Mouse (Mus musculus) bone marrow macrophage, adult 2 months (primary cell): ENCODE data around the gene Pcdh20. TPM values are rescaled to one million over a fixed set of nuclear protein-coding genes. Genes with fewer than 3 reads are reported as not detected.

Experiments
- H3K27ac ChIP-seq: 2 replicates; pipeline ENCODE4 v1.5.1; 2012; ENCODE audit warnings: low read depth, low read length; ENCODE audit not compliant: insufficient read depth
- H3K4me1 ChIP-seq: 2 replicates; pipeline ENCODE4 v1.6.1; 2012; ENCODE audit warnings: low read length; ENCODE audit not compliant: control insufficient read depth, insufficient read depth
- H3K4me3 ChIP-seq: 2 replicates; pipeline ENCODE4 v1.5.1; 2012; ENCODE audit warnings: mild to moderate bottlenecking, low read length, moderate library complexity; ENCODE audit not compliant: insufficient read depth
- CTCF ChIP-seq: IDR thresholded peaks from 2 replicates; pipeline ENCODE4 v1.5.1; 2012; ENCODE audit warnings: low read depth, mild to moderate bottlenecking, low read length, moderate library complexity
- POLR2A ChIP-seq: IDR thresholded peaks from 2 replicates; pipeline ENCODE4 v1.6.1; 2012; ENCODE audit warnings: mild to moderate bottlenecking, low read depth, low read length, borderline replicate concordance
- polyA plus RNA-seq: library from polyadenylated mRNA; stranded (reverse); fragments of >200 nt; gene quantifications from 2 replicates; pipeline ENCODE4 v1.2.4, GENCODE M21; 2012; ENCODE audit not compliant: missing spikeins, insufficient read depth, insufficient read length

The Pcdh20 gene
- polyA plus RNA-seq, 1 experiment = not detected

DNA sequence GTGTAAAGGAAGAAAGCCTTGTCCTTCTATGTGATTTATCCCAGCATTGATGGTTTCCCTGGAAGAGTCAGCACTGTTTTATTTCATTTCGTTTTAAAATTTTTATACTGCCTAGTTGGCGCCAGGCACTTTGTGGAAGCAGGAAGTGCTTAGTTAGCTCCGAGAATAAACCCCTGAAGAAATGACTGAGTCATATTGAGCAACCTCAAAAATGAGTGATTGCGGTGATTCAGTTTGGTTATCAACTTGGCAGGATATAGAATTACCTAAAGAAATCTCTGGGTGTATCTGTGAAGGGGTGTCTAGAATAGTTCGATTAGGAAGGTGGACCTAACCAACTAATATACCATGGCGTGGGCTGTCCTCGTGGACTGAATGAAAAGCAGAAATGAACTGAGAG, 41.8 kb downstream of the Pcdh20 start:
- TF ChIP-seq CTCF = no peak
- TF ChIP-seq POLR2A = no peak
- Histone ChIP-seq H3K4me1 (no peaks in the 10 kb centered on the region), H3K27ac (no peak overlapping the region), H3K4me3 (no peak overlapping the region)

GRCm38 (mm10) chr14:88427370-88427769, 43.8 kb downstream of the Pcdh20 start:
- H3K4me1 ChIP-seq = no peaks in the 10 kb centered on the region
- TF ChIP-seq POLR2A (no peak), CTCF (no peak)
- H3K27ac ChIP-seq = no peak overlapping the region
- H3K4me3 ChIP-seq = no peak overlapping the region
